Mouse (Mus musculus): Measurements from ENCODE around the gene Platr17. TPM values are rescaled to one million over a fixed set of nuclear protein-coding genes. Genes with fewer than 3 reads are reported as not detected.

The Platr17 gene
- polyA plus RNA-seq, 1 experiment from 2014 or later, result 0.41 TPM

GRCm38 (mm10) chr17:33925406-33926116, 20.6 kb downstream of the Platr17 start:
- peaks cover 8% of the 10 kb centered on the region for H3K4me1 ChIP-seq (ENCODE audit: insufficient read depth)

GRCm38 (mm10) chr17:33926207-33926932, 21.4 kb downstream of the Platr17 start:
- H3K27ac ChIP-seq (ENCODE audit: low read depth), result no peak overlapping the region
- ATAC-seq, result no peak
- peaks cover 8% of the 10 kb centered on the region for H3K4me1 ChIP-seq (ENCODE audit: insufficient read depth)
- peak; percentile 64 for TF ChIP-seq CTCF (IDR thresholded peaks at IDR 0.05; ENCODE audit: low read depth)
- no peak for TF ChIP-seq EP300 (IDR thresholded peaks at IDR 0.05; ENCODE audit: low read depth)
- H3K36me3 ChIP-seq (replicated peaks; ENCODE audit: insufficient read depth, low read length), result peaks cover 41% of the 10 kb centered on the region
- peak; percentile 53 for DNase-seq
- WGBS (ENCODE audit: insufficient replicate concordance), result 82% methylated on average over 17 of the region's 17 CpGs
- H3K9me3 ChIP-seq (ENCODE audit: low read length), result no peaks in the 10 kb centered on the region
- H3K9ac ChIP-seq (replicated peaks), result no peak overlapping the region
- H3K4me2 ChIP-seq (ENCODE audit: low read depth, low read length), result no peak overlapping the region
- no peaks in the 10 kb centered on the region for H3K27me3 ChIP-seq (ENCODE audit: insufficient read depth, low read length)
- no peak overlapping the region for H3K4me3 ChIP-seq (ENCODE audit: low read depth, low read length)

More at GRCm38 (mm10) chr17:33925406-33926116, 20.6 kb downstream of the Platr17 start:
- DNase-seq, result no peak
- ATAC-seq, result no peak
- Histone ChIP-seq H3K4me3 (ENCODE audit: low read depth, low read length) (no peak overlapping the region), H3K4me2 (ENCODE audit: low read depth, low read length) (no peak overlapping the region), H3K27me3 (ENCODE audit: insufficient read depth, low read length) (no peaks in the 10 kb centered on the region), H3K27ac (ENCODE audit: low read depth) (no peak overlapping the region), H3K9me3 (ENCODE audit: low read length) (no peaks in the 10 kb centered on the region), H3K36me3 (replicated peaks; ENCODE audit: insufficient read depth, low read length) (peaks cover 42% of the 10 kb centered on the region), H3K9ac (replicated peaks) (no peak overlapping the region)
- 85% methylated on average over 21 of the region's 21 CpGs for WGBS (ENCODE audit: insufficient replicate concordance)
- peak; percentile 44 for TF ChIP-seq CTCF (IDR thresholded peaks at IDR 0.05; ENCODE audit: low read depth)
- no peak for TF ChIP-seq EP300 (IDR thresholded peaks at IDR 0.05; ENCODE audit: low read depth)

- Histone ChIP-seq H3K27me3 (ENCODE audit: insufficient read depth, low read length) (no peaks in the 10 kb centered on the region), H3K36me3 (replicated peaks; ENCODE audit: insufficient read depth, low read length) (peaks cover 36% of the 10 kb centered on the region), H3K4me2 (ENCODE audit: low read depth, low read length) (peak overlapping the region; percentile 100), H3K27ac (ENCODE audit: low read depth) (no peak overlapping the region), H3K4me3 (ENCODE audit: low read depth, low read length) (peak overlapping the region; percentile 89), H3K9me3 (ENCODE audit: low read length) (no peaks in the 10 kb centered on the region), H3K9ac (replicated peaks) (peak overlapping the region; percentile 80), H3K4me1 (ENCODE audit: insufficient read depth) (peaks cover 11% of the 10 kb centered on the region)
- WGBS (ENCODE audit: insufficient replicate concordance), result 60% methylated on average over 21 of the region's 21 CpGs
- TF ChIP-seq EP300 (IDR thresholded peaks at IDR 0.05; ENCODE audit: low read depth) (no peak), CTCF (IDR thresholded peaks at IDR 0.05; ENCODE audit: low read depth) (no peak)
- no peak for DNase-seq
- ATAC-seq, result no peak
Observed at GRCm38 (mm10) chr17:33928251-33928947, 23.5 kb downstream of the Platr17 start.

- Histone ChIP-seq H3K27ac (ENCODE audit: low read depth) (peak within 1 kb of the TSS; percentile 95), H3K4me3 (ENCODE audit: low read depth, low read length) (peak within 1 kb of the TSS; percentile 89), H3K4me1 (ENCODE audit: insufficient read depth) (peaks cover 11% of the 10 kb centered on the region), H3K4me2 (ENCODE audit: low read depth, low read length) (peak within 1 kb of the TSS; percentile 100), H3K36me3 (replicated peaks; ENCODE audit: insufficient read depth, low read length) (peaks cover 41% of the 10 kb centered on the region), H3K27me3 (ENCODE audit: insufficient read depth, low read length) (no peaks in the 10 kb centered on the region), H3K9ac (replicated peaks) (peak within 1 kb of the TSS; percentile 80), H3K9me3 (ENCODE audit: low read length) (no peaks in the 10 kb centered on the region)
- DNase-seq (peak; percentile 96), ATAC-seq (peak; percentile 88)
- WGBS (ENCODE audit: insufficient replicate concordance), result under 1% methylated on average over 74 of the region's 80 CpGs
- TF ChIP-seq EP300 (IDR thresholded peaks at IDR 0.05; ENCODE audit: low read depth) (peak; percentile 58; the same call in 1 of the 2 replicates), CTCF (IDR thresholded peaks at IDR 0.05; ENCODE audit: low read depth) (peak; percentile 43)
Observed at GRCm38 (mm10) chr17:33929371-33930279, 24.7 kb downstream of the Platr17 start, which contains the start of gene Rgl2. TSS of gene Rgl2 (plus strand) at chr17:33929543.

GRCm38 (mm10) chr17:33930280-33931158, 25.6 kb downstream of the Platr17 start:
- Histone ChIP-seq H3K27ac (ENCODE audit: low read depth) (peak overlapping the region; percentile 95), H3K9me3 (ENCODE audit: low read length) (no peaks in the 10 kb centered on the region), H3K4me2 (ENCODE audit: low read depth, low read length) (peak overlapping the region; percentile 100), H3K4me1 (ENCODE audit: insufficient read depth) (peaks cover 11% of the 10 kb centered on the region), H3K36me3 (replicated peaks; ENCODE audit: insufficient read depth, low read length) (peaks cover 37% of the 10 kb centered on the region), H3K27me3 (ENCODE audit: insufficient read depth, low read length) (no peaks in the 10 kb centered on the region), H3K9ac (replicated peaks) (peak overlapping the region; percentile 80), H3K4me3 (ENCODE audit: low read depth, low read length) (peak overlapping the region; percentile 89)
- peak; percentile 79 for DNase-seq
- peak; percentile 14 for ATAC-seq
- WGBS (ENCODE audit: insufficient replicate concordance), result under 1% methylated on average over 39 of the region's 45 CpGs
- TF ChIP-seq EP300 (IDR thresholded peaks at IDR 0.05; ENCODE audit: low read depth), result no peak
- TF ChIP-seq CTCF (IDR thresholded peaks at IDR 0.05; ENCODE audit: low read depth), result no peak
